Mouse (Mus musculus) cerebellum, adult 9-11 months (tissue): ENCODE results near the gene Itpk1.

ENCODE experiments used
- DNase-seq: peaks from one replicate; pipeline ENCODE4 v3.0.0; 2022

Gene Itpk1

DNA sequence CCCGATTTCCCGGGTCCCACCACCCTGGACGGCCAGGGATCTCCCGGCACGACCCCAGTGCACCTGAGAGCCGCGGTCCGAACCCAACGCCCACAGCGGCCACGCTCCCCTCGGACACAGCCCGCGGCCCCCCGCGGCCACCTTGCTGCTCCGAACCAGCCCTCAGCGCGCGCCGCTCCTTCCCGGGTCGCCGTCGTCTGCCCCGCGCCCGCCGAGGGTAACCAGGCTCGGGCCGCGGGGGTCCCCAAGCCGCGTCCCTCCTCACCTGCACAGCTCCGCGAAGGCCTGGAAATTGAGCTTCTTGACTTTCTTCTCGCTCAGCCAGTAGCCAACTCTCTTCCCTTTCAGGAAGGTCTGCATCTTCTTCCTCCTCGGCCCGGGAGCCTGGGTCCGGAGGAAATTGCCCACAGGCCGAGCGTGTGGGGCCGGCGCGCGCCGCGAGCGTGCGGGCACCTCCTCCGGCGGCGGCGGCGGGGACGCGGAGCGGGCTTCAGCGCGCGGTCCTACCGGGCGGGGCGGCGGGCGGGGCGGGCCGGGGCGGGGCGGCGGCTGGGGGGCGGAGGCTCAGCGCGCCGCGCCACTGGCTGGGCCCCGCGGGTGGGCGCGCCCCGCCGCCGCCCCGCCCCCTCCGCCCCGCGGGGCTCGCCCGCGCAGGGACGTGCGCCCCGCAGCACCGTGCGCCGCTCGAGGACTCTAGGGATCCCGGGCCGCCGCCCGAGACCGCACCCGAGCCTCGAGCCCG lies at the start of gene Itpk1:
Gene Itpk1, minus strand, starts transcription at position 474 of the 742 bp plus-strand sequence.
- peak; percentile 75 for DNase-seq

DNA sequence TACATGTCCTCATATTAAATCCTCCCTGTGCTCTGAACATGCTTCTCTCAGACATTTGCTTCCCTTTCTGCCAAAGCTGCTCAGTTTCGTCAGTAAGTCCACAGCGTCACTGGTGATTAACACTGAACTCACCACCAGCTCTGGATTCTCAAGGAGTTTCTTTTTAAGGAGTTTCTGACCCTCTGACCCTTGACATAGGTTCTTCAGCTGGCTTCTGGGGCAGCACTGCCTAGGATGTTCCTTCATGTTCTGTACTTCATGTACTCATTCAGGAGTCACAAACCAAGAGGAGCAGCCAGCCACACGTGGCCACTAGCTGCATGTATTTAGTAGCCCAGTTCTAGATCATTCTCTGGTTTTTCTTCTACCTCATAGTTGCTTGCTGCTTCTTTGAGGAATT lies 43.5 kb upstream of the Itpk1 start:
- DNase-seq, result no peak

- no peak for DNase-seq
These were observed 40.1 kb upstream of the Itpk1 start for GRCm38 (mm10) chr12:102744839-102745238.

DNA sequence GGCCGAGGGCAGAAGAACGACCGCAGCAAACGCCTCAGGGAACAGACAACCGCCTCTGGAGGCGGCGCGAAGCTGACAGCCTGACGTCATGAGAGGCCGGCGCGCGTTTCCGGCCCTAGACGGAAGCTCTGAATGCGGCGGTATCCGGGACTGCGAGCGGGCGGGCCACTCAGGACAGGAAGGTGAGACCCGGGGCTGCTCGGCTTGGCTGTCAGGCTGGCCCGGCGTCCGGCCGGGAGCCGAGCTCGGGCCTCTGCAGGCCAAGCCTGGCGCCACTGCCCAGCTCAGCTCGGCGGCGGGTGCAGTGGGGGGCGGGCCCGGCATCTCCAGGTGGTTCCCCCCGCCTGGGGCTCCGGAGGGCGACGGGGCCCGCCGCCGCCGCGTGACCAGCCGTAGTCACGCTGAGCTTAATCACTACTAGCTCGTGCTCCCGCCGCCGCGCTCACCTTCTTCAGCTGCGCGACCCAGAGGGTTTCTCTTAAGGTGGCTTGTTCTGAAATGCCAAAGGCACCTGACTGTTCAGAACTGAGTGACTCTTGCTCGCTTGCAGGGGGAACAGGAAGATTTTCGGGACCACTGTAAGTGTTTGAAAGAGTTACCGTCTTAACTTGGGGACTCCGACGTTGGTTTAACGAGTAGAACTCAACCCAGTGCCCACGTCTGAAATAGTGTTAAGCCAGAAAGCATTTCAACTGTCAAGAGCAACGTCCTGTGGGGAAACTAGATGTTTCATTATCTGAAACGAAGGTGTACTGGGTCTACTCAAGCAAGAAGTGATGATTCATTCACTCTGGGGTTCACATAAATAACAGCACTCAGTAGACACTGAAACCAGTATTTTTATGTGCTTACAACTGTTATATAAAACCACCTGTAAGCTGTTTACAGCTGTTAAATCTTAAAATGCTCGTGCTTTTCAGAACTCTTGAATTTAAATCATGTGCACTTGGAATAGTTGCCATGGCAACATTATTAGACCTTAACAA lies 39.2 kb upstream of the Itpk1 start, which contains the start of the genes Moap1 and Tmem251:
Gene Moap1, minus strand, starts transcription at position 73 of the 986 bp plus-strand sequence.
Gene Tmem251, plus strand, starts transcription at position 174 of the 986 bp plus-strand sequence.
- DNase-seq, result peak; percentile 91

DNA sequence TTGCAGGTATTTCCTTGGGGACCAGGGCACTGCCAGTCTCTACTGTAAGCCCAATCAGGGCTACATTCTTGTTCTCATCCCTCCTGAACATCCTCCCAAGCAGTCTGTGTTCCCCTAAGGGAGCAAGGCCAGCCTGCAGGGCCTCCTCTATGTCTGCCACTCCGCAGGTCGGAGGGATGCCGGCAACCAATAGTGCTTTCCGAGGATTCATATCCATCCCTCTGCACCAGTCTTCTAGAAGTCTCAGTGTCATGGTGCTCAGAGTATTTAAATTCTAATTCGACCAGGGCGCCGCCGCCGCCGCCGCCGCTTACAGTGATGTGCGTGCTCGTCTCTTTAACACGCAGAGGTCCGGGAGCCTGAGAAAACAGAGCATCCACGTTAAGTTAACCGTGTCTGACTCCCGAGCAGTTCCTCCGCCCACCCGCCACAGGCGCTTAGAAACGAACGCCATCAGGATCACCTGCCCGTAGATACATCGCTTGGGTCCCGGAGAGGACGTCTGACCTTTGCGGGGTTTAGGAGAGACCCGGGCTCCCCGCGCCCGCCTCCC lies 38.4 kb upstream of the Itpk1 start:
- peak; percentile 52 for DNase-seq

GRCm38 (mm10) chr12:102742056-102742455 lies 37.3 kb upstream of the Itpk1 start:
- DNase-seq, result no peak

- no peak for DNase-seq
These were observed 35.6 kb upstream of the Itpk1 start for GRCm38 (mm10) chr12:102740285-102740684.

DNA sequence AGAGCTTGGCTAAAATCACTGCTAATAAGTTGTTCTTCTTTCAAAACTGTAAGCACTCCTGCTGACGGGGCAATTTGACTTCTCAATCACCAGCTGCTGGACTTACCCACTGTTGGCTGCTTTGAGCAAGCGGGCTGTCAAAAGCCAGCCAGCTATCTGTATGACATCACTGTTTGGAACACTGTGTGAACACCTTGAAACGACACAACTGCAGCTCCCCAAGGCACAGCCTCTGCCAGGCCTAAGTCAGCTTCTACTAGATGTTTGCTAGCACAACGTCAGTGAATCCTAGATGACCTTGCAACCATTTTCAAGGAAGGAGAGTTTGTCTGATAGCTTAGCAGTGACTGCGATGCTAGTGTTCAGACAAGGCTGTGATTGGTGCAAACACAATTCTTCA lies 34.4 kb upstream of the Itpk1 start:
- DNase-seq, result no peak

DNA sequence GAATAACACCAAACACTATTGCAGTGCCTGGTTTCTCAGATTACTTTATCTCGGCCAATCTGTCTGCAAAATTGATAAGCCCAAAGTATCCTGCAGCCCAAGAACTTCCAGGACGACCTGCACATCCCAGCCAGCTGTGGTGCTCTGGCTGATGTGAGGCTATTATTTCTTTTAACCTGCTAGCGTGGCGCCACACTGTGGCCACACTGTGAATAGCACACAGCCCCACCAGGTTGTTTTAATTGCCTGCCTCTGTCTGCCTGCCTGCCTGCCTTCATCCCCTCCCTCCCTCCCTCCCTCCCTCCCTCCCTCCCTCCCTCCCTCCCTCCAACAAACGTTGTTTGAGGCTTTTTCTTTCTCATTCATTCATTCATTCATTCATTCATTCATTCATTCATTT lies 28.7 kb upstream of the Itpk1 start:
- DNase-seq, result no peak

- DNase-seq, result no peak
These were observed 26.3 kb upstream of the Itpk1 start for GRCm38 (mm10) chr12:102730798-102731619.

DNA sequence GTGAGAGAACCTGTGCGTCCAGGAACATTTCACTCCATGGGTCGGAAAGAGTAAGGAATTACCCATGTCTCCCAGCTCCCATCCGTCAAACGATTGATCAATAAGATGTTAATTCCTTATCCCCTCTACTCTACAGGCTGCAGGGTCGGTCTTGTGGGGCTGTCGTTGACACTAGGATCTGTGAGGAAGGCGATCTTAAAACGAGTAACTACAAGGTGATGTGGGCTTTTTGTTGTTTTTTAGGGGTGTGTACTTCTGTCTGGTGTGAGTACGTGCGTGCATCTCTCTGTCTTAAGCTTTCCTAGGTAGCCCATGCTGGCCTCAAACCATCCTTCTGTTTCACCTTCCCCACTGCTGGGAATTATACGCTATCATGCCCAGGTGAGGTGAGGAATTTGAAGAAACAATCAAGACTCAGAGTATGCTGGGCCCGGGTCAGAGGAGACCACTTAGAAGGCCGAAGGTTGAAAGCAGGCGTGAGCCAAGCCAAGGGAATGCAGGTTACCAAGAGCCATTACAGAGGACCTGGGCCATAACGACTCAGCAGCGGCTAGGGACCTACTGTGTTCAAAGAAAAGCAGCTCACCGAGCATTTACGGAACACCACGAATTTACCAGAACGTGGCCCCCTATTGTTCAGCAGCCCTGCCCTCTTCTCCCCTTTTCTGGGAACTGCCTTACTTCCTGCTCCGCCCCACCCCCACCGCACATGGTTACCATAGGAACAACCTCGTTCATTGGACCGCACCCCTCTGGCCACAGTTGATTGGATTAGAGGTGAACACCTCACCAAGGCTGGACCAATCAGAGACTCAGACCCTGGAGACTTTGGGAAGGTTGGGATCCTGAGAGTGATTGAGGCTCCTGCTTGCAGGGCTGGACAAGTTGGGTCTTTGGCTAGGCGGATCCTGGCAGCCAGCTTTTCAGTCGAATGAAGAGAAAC lies 25.4 kb upstream of the Itpk1 start:
- peak; percentile 81 for DNase-seq

DNA sequence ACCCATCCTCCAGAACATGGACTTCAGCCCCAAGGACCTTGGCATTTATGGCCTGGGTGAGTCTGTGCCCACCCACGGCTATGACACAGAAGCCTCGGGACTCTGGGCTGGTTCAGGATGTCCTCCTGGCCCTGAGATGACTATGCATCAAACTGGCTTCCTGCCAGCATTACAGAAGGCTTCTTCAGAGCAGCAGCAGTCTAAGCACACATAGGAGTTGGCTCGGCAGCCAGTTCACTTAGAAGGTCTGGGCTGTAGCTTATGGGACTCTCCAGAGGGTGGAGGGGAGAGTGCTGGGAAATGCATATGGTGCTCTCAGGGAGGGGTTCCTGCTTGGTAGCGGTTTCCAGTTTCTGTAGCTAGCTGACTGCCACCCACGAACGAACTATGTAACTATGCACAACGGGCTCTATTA lies 21.0 kb upstream of the Itpk1 start:
- DNase-seq, result no peak

DNA sequence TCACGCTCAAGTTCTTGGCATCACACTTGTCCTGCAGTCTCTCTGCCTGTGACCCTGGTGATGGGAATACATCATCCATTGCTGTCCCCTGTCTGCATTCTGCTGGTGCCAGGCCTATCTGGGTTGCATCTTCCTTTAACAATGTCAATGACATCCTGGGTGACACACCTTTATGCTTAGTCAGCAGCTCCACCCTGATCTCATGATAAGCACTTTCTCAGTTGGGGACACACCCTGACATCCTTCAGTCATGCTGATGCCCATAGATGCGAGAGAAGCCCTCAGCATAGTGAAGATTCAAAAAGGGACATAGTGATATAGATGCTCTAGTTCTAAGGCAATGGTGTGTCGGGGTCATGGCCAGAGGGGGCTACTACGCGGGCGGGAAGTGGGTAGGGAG lies 20.4 kb upstream of the Itpk1 start:
- no peak for DNase-seq

DNA sequence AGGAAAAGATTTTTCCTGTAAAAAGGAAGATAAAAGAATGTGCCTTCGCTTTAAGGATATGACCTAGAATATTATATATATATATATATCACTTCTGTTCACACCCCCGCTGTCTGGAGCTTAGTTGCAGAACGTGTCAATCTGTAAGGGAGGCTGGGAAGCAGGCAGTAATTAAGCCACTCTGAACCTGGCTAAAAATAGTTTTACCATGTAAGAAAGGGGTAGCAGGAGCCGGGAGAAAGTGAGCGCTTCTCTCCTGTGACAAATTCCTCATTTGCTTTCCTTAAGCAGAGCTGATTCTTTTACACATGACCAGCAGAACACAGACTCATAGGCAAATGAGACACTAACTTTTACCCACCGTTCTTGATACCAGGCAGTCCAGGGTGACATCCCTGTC lies 19.1 kb upstream of the Itpk1 start:
- no peak for DNase-seq

GRCm38 (mm10) chr12:102722966-102723365 lies 18.2 kb upstream of the Itpk1 start:
- no peak for DNase-seq

- DNase-seq, result no peak
These were observed 17.7 kb upstream of the Itpk1 start for GRCm38 (mm10) chr12:102722451-102722850.

DNA sequence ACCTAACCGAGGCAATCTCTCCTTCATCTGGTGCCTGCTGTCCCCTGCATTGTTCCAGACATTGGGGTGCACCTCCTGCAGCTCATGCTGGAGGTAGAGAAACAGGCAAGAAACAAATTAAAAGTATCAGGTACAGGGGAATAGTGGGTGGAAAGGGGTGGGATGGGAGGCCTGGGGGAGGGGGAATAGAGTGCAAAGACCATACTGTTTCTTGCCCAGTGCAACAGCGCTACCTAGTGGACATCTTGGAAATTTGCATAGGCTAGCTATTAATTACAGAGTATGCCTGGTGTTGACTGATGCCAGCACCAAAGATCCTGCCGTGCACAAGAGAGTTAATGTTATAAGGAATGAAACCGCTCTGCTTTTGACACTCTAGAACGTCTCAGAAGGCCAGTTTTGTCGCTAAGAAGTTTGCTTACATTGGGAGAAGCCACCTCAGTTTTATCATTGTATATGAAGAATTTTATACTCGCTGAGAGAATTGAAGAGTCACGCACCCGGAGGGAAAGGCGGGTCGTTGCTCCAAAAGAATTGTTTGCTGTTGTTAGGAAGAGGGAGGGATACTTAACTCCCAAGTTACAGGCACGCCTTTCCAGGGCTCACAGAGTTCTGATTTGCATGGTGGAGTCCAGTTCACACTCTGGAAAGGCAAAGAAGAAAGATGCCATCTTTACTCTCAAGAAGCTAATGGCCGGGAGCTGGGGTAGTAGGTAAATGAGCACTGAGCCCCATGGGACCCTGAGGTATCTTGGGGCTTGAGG lies 15.0 kb upstream of the Itpk1 start:
- peak; percentile 44 for DNase-seq

- DNase-seq, result no peak
These were observed 10.1 kb upstream of the Itpk1 start for GRCm38 (mm10) chr12:102714654-102715395.

GRCm38 (mm10) chr12:102714116-102714515 lies 9.4 kb upstream of the Itpk1 start:
- DNase-seq, result no peak
